Mouse (Mus musculus): Measurements from ENCODE around the gene Pknox1.
"Not testable (repeated sequence)": the region's sequence is repeated elsewhere in the genome, so short reads cannot be mapped to it uniquely, and the experiment has no call there.

Pknox1 gene

DNA sequence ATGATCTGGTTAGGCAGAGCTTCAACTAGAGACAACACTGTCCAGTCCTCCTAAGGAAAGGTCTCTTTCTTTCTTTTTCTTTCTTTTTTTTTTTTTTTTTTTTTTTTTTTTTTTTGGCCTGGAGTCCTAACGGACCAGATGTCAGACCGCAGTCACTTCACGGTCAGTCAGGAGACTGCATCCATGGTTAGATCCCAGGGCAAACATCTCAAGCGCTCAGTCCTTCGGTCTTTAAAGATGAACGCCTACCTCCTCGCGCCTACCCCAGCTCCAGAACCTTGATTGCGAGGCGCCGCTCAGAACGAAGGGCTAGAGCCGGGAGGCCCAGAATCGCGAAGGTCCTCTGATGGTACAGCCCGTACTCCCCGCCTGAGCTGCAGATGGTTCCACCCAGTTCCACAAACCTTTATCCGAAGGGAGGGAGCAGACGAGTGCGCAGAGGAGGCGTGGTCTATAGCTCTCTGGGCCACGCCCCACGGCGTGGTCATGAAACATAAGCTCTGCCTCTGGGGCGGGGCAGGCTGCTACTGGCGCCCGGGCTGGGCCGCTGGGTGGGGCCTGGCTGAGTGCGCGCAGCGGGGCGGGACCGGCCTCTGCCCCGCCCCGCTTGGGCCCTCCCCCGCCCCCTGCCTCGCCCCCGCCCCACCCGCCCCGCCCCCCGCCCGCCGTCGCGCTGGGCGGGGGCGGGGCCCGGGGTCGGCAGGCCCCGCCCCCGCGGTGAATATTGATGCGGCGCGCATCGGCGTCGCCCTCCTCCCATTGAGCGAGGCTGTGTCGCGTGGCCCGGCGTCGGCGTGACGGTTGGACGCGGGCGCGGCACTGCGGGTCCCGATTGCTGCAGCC lies at the start of gene Pknox1:
Pknox1 (plus strand) TSS at position 720 of the 843 bp plus-strand sequence.
- peak; percentile 100 for DNase-seq (ENCODE audit: low read depth)

DNA sequence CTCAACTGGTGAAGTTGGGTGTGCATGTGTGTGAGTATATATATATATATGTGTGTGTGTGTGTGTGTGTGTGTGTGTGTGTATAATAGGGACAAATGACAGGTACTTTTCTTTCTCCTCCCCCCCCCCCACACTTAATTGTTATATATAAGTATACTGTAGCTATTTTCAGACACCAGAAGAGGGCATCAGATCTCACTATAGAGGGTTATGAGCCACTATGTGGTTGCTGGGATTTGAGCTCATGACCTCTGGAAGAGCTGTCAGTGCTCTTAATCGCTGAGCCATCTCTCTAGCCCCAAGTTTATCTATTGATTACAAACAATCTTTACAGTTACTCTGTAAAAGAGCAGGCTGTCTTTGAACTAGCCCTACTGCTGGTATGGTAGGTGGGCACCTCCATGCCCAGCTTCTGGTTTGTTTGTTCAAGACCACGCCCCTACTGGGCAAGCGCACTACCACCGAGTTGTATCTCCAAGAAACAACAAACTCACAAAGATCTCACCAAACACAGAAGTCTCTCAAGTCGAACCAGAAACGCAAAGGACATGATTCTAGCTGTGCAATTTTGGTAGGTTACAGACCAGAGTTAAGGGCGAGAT lies 45.1 kb upstream of the Pknox1 start:
- no peak for DNase-seq (ENCODE audit: low read depth)

DNA sequence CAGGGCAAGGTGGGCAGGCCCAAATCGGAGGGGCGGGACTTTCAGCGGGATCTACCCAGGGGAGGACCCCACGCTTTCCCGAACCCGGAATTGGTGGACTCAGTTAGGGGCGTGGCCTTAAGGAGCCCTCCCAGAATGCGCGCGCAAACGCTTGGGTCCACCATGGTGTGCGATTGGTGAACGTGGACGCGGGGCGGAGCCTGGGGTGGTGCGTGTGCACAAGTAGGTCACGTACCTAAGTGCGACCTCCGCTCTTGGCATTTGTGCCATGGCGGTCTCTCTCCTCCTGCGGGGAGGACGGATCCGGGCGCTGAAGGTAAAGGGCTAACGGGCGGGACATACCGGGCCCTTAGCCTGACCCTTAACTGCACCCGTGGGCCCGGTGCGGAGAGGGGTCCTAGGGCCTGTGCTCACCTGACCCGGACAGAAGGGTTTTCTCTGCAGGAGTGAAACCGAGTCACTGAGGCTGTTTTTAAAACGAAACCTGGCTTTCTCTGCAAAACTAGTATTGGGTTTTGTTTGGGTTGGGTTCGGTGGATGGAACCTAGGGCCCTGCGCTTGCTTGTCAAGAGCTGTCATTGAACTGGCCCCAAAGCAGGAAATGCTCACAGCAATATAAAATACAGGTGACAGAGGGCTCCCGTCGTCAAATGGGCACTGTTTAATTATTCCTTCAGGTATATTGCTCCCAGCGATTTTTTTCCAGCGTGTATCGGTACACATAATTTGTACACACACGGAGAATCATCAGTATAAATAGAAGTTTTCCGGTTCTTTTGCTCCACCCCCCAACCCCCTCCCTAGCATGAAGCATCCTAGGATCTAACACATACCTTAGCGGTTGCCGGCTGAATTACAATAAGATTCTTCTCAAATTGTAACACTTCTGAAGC lies 44.3 kb upstream of the Pknox1 start, which contains the start of the genes Wdr4 and Ndufv3:
Wdr4 (minus strand) TSS at position 35 of the 893 bp plus-strand sequence.
Ndufv3 (plus strand) TSS at position 170 of the 893 bp plus-strand sequence.
- DNase-seq (ENCODE audit: low read depth) = peak; percentile 100

DNA sequence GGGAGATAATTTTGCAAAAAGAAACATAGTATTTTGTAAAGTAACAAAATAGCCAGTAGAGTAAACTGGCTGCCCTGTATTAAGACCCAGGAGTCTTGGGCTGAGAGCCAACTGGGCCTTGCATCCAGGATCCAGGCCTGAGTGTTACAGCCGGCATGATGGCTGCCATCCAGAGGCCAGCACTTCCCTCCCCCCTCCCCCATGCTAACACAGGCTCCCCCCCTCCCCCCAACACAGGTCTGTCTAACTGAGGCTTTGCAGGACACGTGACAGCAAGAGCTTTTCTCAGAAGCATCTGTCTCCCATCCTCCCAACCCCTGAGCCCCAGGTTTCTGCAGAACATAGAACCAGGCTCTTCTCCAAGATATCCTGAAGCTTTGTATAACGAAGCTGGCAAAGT lies 43.6 kb upstream of the Pknox1 start:
- no peak for DNase-seq (ENCODE audit: low read depth)

DNA sequence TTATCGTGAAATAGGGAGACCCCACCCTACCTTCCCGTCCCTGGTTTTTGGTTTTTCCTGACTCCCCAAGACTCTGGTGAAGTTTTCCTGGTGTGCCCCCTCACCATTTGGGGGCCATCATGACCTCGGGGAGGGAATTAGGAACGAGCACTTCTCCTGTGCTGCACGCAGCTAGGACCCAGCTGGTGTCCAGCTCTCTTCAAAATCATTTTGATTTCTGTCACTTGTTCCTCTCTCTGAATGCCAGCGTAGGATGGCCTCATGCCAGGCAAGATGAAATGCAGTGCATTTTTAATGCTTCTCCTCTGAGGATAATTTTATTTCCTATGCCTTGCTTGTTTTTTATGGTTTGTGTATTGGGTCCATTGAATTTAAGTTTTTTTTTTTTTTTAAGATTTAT lies 42.6 kb upstream of the Pknox1 start:
- no peak for DNase-seq (ENCODE audit: low read depth)

DNA sequence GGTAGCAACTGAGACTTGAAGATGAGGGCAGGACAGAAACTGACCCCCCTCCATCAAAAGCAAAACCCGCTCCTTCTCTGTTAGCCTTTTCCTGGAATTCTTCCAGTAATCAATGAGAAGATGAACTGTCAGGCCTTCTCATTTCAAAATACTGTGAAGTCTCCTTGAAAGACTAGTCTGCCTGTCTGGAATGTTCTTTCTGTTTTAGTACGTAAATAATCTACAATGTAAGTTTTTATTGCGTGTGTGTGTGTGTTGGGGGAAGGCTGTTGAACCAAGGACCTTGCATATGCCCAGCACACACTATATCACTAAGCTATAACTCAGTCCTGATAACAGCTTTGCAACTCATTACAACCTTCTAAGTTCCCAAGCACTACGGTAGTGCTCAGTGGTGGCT lies 39.4 kb upstream of the Pknox1 start:
- DNase-seq (ENCODE audit: low read depth) = no peak

DNA sequence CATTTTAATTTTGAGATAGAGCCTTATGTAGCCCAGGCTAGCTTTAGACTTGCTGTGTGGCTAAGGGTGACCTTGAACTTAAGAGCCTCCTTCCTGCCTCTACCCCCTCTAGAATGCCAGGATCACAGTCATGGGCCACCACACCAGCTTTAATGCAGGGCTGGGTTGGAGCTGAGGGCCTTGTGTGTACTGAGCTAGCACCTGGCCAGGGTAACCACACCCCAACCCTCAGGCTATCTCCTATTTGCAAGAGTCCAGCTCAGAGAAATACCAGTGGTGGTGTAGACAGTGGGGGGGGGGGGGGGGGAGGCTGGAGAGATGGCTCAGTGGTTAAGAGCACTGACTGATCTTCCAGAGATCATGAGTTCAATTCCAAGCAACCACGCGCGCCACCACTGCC lies 38.7 kb upstream of the Pknox1 start:
- DNase-seq (ENCODE audit: low read depth) = no peak

DNA sequence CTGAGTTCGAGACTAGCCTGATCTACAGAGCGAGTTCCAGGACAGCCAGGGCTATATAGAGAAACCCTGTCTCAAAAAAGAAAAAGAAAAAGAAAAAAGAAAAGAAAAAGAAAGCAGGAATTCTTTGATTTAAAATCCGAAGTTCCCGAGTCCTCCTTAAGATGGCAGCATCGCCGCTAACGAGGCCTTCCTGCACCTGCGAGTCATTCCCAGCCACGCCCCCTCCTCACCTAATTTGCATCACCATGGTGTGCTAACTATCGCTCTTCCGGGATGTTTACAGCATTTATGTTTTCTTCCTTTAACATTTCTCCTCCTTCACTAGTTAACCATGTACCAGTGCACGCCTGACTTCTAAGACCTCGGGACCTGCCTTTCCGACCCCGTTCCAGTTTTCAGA lies 35.2 kb upstream of the Pknox1 start:
- DNase-seq (ENCODE audit: low read depth) = peak; percentile 70

DNA sequence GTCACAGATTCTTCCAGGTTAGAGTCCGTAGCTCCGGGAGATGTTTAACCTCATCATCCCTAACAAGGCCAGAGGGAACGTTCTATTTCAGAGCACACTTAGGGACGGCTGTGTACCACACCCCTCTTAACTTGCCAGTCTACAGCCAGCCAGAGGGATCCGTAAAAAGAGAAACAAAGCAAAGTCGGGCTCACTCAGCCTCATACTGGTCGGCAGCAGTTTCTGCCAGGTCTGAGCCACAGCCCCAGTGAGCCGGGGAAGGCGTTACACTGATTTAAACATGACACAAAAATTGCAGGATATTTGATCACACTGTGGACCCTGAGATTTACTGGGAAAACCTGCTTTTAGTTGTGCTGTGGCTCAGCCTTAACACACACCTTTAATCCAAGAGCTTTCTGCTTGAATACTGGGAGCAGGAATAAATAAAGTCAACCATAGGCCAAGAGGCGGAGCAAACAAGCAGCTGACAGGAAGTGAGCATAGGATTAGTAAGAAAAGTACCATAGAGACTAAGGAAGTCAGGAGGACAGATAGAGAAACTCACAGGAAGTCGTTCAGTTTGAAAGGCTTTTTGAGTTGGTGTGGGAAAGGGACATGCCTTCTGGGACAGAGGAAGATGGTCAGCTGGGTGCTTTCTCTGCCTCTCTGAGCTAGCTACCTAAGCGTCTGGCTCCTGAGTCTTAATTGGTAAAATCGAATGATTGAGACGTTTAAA lies 32.9 kb upstream of the Pknox1 start:
- DNase-seq (ENCODE audit: low read depth) = no peak

DNA sequence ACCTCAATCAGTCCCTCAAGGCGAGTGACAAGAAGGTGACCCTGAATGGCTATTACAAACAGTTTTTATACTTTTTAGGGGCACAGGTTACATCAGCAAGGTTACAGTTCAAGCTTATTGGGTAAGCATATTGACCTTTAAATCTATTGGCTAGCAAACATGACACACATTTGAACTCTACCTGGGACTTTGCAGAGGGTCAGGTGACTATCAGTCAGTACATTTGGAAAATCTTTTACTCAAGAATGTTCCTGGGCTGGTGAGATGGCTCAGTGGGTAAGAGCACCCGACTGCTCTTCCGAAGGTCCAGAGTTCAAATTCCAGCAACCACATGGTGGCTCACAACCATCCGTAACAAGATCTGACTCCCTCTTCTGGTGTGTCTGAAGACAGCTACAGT lies 32.2 kb upstream of the Pknox1 start:
- DNase-seq (ENCODE audit: low read depth) = not testable (repeated sequence)

DNA sequence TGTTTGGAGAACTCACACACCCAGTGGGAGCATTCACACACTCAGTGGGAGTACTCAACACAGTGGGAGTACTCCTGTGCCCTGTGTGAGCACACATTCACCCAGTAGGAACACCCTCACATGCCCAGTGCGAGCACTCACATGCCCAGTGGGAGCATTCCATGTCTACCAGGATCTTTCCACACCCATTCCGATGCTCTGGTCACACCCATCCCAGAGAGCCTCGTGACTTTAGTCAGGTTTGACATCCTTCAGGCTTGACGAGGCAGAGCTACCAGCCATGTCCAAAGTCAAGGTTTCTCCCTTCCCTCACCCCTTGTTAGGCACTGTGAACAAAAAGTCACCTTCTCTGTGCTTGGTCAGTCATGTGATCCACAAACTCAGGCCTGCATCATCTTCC lies 29.2 kb upstream of the Pknox1 start:
- DNase-seq (ENCODE audit: low read depth) = no peak

DNA sequence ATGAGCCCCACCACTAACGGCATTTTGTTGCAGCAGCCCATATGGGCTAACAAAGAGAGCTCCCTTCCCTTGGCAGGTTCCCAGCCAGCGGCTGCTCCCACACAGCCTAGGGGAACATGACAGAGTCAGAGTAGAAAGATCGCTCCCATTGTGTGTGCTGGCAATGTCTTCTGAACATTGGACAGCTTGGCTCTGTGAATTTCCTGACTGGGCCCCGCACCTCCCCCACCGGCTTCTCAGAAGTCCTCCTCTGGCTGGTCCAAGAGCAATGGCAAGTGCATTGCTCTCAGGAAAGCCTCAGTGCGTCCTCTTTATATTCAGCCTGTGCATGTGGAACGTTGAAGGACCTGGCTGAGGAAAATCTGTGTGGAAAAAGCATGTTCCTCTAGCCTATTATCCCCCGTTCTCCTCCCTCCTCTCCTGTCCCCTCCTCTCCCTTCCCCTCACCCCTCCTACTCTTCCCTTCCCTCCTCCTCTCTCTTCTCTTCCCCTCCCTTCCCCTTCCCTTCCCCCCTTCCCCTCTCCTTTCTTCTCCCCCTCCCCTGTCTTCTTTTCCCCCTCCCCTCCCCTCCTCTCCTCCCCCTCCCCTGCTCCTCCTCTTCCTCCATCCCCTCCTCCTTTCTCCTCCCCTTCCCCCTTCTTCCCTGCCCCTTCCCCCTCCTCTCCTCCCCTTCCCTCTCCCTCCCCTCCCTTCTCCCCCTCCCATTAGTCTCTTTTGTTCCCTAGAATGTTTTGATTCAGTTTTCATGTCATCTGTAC lies 28.5 kb upstream of the Pknox1 start:
- no peak for DNase-seq (ENCODE audit: low read depth)

DNA sequence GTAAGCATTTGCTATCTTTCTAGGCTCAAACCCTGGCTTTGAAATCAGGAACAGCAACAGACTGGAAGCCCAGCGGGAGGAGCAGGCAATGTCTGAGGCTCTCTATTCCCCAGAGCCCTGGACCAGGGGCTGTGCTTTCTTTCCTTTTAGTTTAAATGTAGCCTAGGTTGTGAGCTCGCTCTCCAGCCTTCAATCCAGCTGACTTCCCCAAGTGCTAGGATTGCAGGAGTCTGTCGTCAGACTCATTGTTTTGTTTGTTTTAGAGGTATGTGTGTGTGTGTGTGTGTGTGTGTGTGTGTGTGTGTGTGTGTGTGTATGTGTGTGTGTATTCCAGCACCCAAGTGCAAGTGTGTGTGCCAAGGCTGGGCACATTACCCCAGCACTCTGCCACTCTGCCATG lies 24.4 kb upstream of the Pknox1 start:
- DNase-seq (ENCODE audit: low read depth) = no peak

DNA sequence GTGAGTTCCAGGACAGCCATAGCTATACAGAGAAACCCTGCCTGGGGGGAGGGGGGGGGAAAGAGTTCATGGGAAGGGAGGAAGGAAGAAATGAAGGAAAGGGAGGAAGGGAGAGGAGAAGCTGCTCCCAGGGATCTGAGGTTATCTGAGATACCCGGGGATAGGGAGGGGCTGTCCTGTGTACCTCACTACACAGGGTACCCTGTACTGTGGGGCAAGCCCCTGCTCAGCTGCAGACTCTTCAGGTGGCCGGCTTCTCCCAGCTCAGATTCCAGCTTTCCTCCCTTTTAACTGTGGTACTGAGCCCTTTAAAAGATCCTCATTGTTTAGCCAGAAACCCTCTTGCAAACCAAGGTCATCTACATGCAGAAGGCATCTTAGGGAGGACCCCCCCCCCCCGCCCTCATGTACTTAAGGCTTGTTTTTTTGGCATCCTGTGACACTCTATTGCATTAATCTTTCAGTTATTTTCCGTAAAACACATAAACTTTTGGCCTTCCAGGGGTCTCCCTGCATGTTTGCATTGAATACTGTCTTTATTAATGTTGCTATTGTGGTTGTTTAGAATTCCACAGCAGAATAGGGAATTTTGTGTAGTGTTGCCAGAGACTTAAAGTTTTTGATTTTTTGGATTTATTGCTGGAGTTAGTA lies 23.6 kb upstream of the Pknox1 start:
- DNase-seq (ENCODE audit: low read depth) = no peak

DNA sequence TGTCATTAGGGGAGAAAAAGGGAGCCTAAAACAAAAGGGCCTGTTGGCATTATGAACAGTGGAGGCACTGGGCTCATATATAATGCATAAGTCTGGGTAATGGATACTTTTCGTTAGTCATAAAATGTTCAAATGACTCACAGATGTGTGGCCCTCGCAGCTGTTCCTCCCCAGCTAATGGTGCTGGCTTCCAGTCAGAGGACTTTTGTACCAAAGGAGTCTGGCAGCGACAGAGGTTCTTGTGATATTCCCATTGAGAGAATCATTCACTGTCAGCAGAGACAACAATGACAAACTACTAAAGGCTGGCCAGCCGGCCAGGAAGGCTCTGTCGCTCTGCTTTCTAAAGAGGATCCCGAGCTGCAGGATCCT lies 23.1 kb upstream of the Pknox1 start:
- DNase-seq (ENCODE audit: low read depth) = no peak

DNA sequence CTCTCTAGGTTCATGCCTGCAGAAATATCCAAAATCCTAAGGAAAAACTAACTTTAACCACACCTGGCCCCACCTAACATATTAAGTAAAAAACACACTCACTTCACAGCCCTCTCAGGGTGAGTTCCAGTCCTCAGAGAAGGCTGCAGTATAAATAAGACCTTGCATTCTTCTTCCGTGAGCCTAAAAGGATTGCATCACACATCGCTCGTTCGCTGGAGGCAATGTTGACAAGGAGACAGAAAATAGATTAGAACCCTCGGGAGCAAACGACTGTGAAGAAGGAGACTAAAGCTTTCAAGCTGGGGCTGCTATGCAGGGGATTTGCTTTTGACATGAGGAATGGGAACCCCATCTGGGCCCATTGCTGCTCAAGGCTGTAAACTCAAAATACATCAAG lies 21.0 kb upstream of the Pknox1 start:
- no peak for DNase-seq (ENCODE audit: low read depth)

DNA sequence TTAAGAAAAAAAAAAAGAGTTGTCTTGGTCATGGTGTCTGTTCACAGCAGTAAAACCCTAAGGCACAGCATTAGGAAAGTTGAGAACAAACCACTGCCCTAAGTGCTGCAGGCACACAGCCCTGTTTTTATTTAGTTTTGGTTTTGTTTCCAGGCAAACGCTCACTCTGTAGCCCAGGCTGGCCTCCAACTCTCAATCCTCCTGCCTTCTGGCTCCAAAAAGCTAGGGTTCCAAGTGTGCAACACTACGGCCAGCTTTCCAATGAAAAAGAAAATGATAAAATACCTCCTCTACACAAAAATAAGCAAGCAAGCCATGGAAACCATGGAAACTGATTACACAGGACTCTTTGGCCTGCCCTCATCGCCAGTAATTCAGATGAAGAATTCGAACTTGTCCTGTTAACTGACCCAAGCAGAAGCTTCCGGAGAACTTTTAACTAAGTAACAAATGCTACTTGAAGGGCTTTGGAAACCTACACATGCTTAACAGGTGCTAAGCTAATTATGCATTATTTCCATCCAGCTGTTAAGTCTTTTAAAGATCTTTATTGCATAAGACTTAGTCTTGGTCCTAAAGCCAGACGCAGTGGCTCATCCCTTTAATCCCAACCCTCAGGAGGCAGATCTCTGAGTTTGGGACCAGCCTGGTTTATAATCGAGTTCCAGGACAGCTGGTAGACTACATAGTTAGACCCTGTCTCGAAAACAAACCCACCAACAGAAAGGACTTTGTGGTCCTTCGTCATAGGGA lies 17.9 kb upstream of the Pknox1 start:
- DNase-seq (ENCODE audit: low read depth) = no peak

DNA sequence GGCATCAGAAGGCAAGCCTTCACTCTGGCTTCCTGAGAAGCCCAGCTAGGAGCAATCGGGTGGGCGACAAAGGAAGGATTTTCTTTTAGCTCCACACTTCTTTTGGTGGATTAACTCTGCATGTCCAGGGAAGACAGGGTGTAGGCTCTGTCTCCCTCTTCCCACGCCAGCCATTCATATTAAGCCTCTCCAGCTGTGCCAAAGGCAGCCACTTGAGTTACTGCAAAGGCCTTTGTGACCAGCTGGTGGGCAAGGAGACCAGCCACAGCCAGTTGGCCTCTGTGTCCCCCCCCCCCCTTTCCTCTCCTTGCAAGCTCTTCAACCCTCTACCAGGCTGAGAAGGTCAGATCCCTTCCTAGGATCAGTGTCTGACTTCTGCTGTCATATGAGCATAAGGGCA lies 16.6 kb upstream of the Pknox1 start:
- no peak for DNase-seq (ENCODE audit: low read depth)

DNA sequence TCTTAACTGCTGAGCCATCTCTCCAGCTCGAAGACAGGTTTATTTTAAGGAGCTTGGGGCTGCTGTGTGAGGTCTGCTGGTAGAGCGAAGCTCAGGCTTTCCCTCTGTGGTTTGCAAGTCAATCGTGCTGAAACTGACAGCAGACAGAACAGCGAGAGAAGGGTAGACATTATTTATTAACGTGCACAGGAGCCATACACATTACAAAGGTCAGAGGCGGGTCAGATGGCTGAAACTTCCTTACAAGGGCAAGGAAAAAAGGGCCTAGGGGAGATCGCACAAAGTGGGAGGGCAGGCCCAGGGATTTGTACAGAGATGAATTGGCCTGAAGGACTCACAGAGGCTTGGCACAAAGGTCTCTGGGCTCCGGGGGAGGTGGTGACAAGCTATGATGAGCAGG lies 15.1 kb upstream of the Pknox1 start:
- no peak for DNase-seq (ENCODE audit: low read depth)

DNA sequence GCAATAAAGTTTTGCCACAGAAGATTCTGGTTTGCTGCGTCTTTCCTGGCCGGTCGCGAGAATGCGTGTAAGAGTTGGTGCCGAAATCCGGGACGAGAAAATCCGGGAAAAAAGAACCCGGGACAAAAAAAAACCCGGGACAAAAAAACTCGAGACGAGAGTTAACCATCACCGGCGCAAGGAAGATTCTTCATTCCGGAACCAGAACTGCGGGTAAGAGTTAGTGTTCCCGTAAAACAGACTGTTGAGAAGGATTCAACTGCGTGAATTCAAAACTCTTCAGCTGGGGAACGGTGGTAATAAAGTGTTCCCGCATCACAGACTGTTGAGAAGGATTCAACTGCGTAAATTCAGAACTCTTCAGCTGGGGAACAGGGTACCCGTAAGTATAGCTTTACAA lies 11.9 kb upstream of the Pknox1 start:
- DNase-seq (ENCODE audit: low read depth) = not testable (repeated sequence)
